Mouse (Mus musculus): ENCODE data around the gene Atp12a. TPM values are rescaled to one million over a fixed set of nuclear protein-coding genes. Genes with fewer than 3 reads are reported as not detected.

The Atp12a gene
- polyA plus RNA-seq (2012; rRNA removed; ENCODE audit: low replicate concordance) = 0.75 TPM in 1 of 2 replicates, not detected in the other

GRCm38 (mm10) chr14:56364711-56365237 lies at the start of gene Atp12a:
Gene Atp12a (plus strand): TSS chr14:56365068.

GRCm38 (mm10) chr14:56402311-56403071 lies 37.6 kb downstream of the Atp12a start, which contains the start of gene Rnf17:
Gene Rnf17 (plus strand): TSS chr14:56402581.

Other genes starting within 250 kb of the Atp12a start
- gene Gzme, start 244.4 kb upstream of the Atp12a start, polyA plus RNA-seq (2012; rRNA removed; ENCODE audit: low replicate concordance) = not detected in 2 replicates
- gene Gzmd, start 232.5 kb upstream of the Atp12a start, polyA plus RNA-seq (2012; rRNA removed; ENCODE audit: low replicate concordance) = not detected in 2 replicates
- not detected in 2 replicates for gene Gzmg, start 205.5 kb upstream of the Atp12a start, polyA plus RNA-seq (2012; rRNA removed; ENCODE audit: low replicate concordance)
- not detected in 2 replicates for gene Gzmn, start 190.5 kb upstream of the Atp12a start, polyA plus RNA-seq (2012; rRNA removed; ENCODE audit: low replicate concordance)
- gene Gzmf, start 153.7 kb upstream of the Atp12a start, polyA plus RNA-seq (2012; rRNA removed; ENCODE audit: low replicate concordance) = not detected in 2 replicates
- gene Gzmc, start 130.4 kb upstream of the Atp12a start, polyA plus RNA-seq (2012; rRNA removed; ENCODE audit: low replicate concordance) = not detected in 2 replicates
- 3.8 and 9.8 TPM in 2 replicates for gene Gzmb, start 102.8 kb upstream of the Atp12a start, polyA plus RNA-seq (2012; rRNA removed; ENCODE audit: low replicate concordance)
- gene Rnf17, start 37.5 kb downstream of the Atp12a start, polyA plus RNA-seq (2012; rRNA removed; ENCODE audit: low replicate concordance) = not detected in 2 replicates
- gene Cenpj, start 210.4 kb downstream of the Atp12a start, polyA plus RNA-seq (2012; rRNA removed; ENCODE audit: low replicate concordance) = 1.2 and 1.7 TPM in 2 replicates
- 3.1 and 3.8 TPM in 2 replicates for gene Parp4, start 210.6 kb downstream of the Atp12a start, polyA plus RNA-seq (2012; rRNA removed; ENCODE audit: low replicate concordance)